Mouse (Mus musculus) heart, embryonic 13.5 days (tissue): ENCODE results near the gene Fbxo42. TPM values are rescaled to one million over a fixed set of nuclear protein-coding genes. Genes with fewer than 3 reads are reported as not detected.

Experiments used
- ATAC-seq: fragments of 200-750 bp; cut with Nextera tagmentation; 2 replicates; pipeline ENCODE4 v1.8.0; 2017; ENCODE audit warnings: moderate TSS enrichment; ENCODE audit not compliant: insufficient number of reproducible peaks, low FRiP score, low TSS enrichment; ENCODE audit errors: extremely low read depth
- H3K27ac ChIP-seq: fragments of 300-500 bp; sonication (generic); replicated peaks from 2 replicates; pipeline ENCODE4 v1.5.1; 2015; ENCODE audit warnings: moderate library complexity, mild to moderate bottlenecking, inconsistent platforms
- H3K27me3 ChIP-seq: fragments of 300-500 bp; sonication (generic); replicated peaks from 2 replicates; pipeline ENCODE4 v1.6.1; 2015; ENCODE audit warnings: mild to moderate bottlenecking, inconsistent platforms
- H3K36me3 ChIP-seq: fragments of 300-500 bp; sonication (generic); 2 replicates; pipeline ENCODE4 v1.6.1; 2015; ENCODE audit warnings: mild to moderate bottlenecking, inconsistent platforms
- H3K4me1 ChIP-seq: fragments of 300-500 bp; sonication (generic); 2 replicates; pipeline ENCODE4 v1.6.1; 2015; ENCODE audit warnings: inconsistent platforms
- H3K4me2 ChIP-seq: fragments of 300-500 bp; sonication (generic); 2 replicates; pipeline ENCODE4 v1.6.1; 2015; ENCODE audit warnings: inconsistent platforms, mild to moderate bottlenecking, moderate library complexity
- H3K4me3 ChIP-seq: fragments of 300-500 bp; sonication (generic); 2 replicates; pipeline ENCODE4 v1.5.1; 2015; ENCODE audit warnings: moderate library complexity, mild to moderate bottlenecking, inconsistent platforms
- H3K9ac ChIP-seq: fragments of 300-500 bp; sonication (generic); 2 replicates; pipeline ENCODE4 v1.6.1; 2015; ENCODE audit warnings: inconsistent platforms, mild to moderate bottlenecking, moderate library complexity
- H3K9me3 ChIP-seq: fragments of 300-500 bp; sonication (generic); 2 replicates; pipeline ENCODE4 v1.6.1; 2016; ENCODE audit warnings: inconsistent platforms
- WGBS: fragments of 180-500 bp; shearing (Covaris S2); methylation state at CpG from one replicate; pipeline ENCODE4 v1.1.7; 2015; ENCODE audit warnings: mixed read lengths; 5-methylcytosine and 5-hydroxymethylcytosine counted together
- polyA plus RNA-seq: library from polyadenylated mRNA; unstranded; fragments of >200 nt; fragmentation: Nextera tagmentation; extraction: Ambion mirVana; gene quantifications from 2 replicates; pipeline ENCODE4 v1.2.1, GENCODE M21; 2015

The Fbxo42 gene
- polyA plus RNA-seq, 1 experiment from 2014 or later, result 14.2 TPM

GRCm38 (mm10) chr4:141244401-141244800 is 96.7 kb downstream of the Fbxo42 start:
- Histone ChIP-seq H3K27me3 (peaks cover 99% of the 10 kb centered on the region), H3K4me3 (no peak overlapping the region), H3K9ac (peak overlapping the region; percentile 59), H3K9me3 (no peaks in the 10 kb centered on the region), H3K27ac (peak overlapping the region; percentile 76), H3K4me2 (peak overlapping the region; percentile 25; the same call in 1 of the 2 replicates), H3K36me3 (no peaks in the 10 kb centered on the region), H3K4me1 (peaks cover 78% of the 10 kb centered on the region)
- no peak for ATAC-seq
- 51% methylated on average over 5 of the region's 5 CpGs for WGBS

- Histone ChIP-seq H3K27ac (peak overlapping the region; percentile 76), H3K4me2 (peak overlapping the region; percentile 25), H3K9ac (peak overlapping the region; percentile 59), H3K9me3 (no peaks in the 10 kb centered on the region), H3K4me3 (no peak overlapping the region; the same call in 1 of the 2 replicates), H3K36me3 (no peaks in the 10 kb centered on the region), H3K4me1 (peaks cover 72% of the 10 kb centered on the region), H3K27me3 (peaks cover 100% of the 10 kb centered on the region)
- 25% methylated on average over 9 of the region's 9 CpGs for WGBS
- ATAC-seq, result no peak
These were observed 97.3 kb downstream of the Fbxo42 start for GRCm38 (mm10) chr4:141244931-141245425.

GRCm38 (mm10) chr4:141246089-141246997 is 98.6 kb downstream of the Fbxo42 start:
- Histone ChIP-seq H3K4me1 (peaks cover 60% of the 10 kb centered on the region), H3K27ac (0 out of 2 replicates have a peak overlapping the region, but pooled peaks have one; percentile 53), H3K9ac (peak overlapping the region; percentile 68), H3K36me3 (no peaks in the 10 kb centered on the region), H3K4me3 (peak overlapping the region; percentile 52), H3K4me2 (peak overlapping the region; percentile 72), H3K9me3 (no peaks in the 10 kb centered on the region), H3K27me3 (peaks cover 100% of the 10 kb centered on the region)
- WGBS, result 19% methylated on average over 24 of the region's 24 CpGs
- ATAC-seq, result no peak

GRCm38 (mm10) chr4:141246998-141247350 is 99.3 kb downstream of the Fbxo42 start:
- Histone ChIP-seq H3K9ac (peak overlapping the region; percentile 68; the same call in 1 of the 2 replicates), H3K4me2 (peak overlapping the region; percentile 72), H3K36me3 (no peaks in the 10 kb centered on the region), H3K27me3 (peaks cover 99% of the 10 kb centered on the region), H3K4me1 (peaks cover 57% of the 10 kb centered on the region), H3K4me3 (peak overlapping the region; percentile 52), H3K27ac (no peak overlapping the region), H3K9me3 (no peaks in the 10 kb centered on the region)
- no peak for ATAC-seq
- 3% methylated on average over 17 of the region's 17 CpGs for WGBS

GRCm38 (mm10) chr4:141247776-141248613 is 100.3 kb downstream of the Fbxo42 start:
- 1% methylated on average over 60 of the region's 60 CpGs for WGBS
- H3K36me3 ChIP-seq, result no peaks in the 10 kb centered on the region
- H3K4me2 ChIP-seq, result peak overlapping the region; percentile 72
- ATAC-seq, result no peak
- H3K4me3 ChIP-seq, result peak overlapping the region; percentile 52
- peaks cover 46% of the 10 kb centered on the region for H3K4me1 ChIP-seq
- H3K27me3 ChIP-seq, result peaks cover 90% of the 10 kb centered on the region
- no peaks in the 10 kb centered on the region for H3K9me3 ChIP-seq
- H3K27ac ChIP-seq, result no peak overlapping the region
- peak overlapping the region; percentile 68 for H3K9ac ChIP-seq

- peak overlapping the region; percentile 52 for H3K4me3 ChIP-seq
- H3K27me3 ChIP-seq, result peaks cover 84% of the 10 kb centered on the region
- 7% methylated on average over 11 of the region's 11 CpGs for WGBS
- H3K4me1 ChIP-seq, result peaks cover 44% of the 10 kb centered on the region
- H3K27ac ChIP-seq, result no peak overlapping the region
- H3K4me2 ChIP-seq, result peak overlapping the region; percentile 72
- H3K9ac ChIP-seq, result 0 out of 2 replicates have a peak overlapping the region, but pooled peaks have one; percentile 68
- H3K36me3 ChIP-seq, result no peaks in the 10 kb centered on the region
- no peak for ATAC-seq
- no peaks in the 10 kb centered on the region for H3K9me3 ChIP-seq
These were observed 100.9 kb downstream of the Fbxo42 start for GRCm38 (mm10) chr4:141248614-141248978.

GRCm38 (mm10) chr4:141249383-141249782 is 101.7 kb downstream of the Fbxo42 start:
- Histone ChIP-seq H3K4me3 (no peak overlapping the region), H3K9me3 (no peaks in the 10 kb centered on the region), H3K27me3 (peaks cover 76% of the 10 kb centered on the region), H3K9ac (no peak overlapping the region), H3K36me3 (no peaks in the 10 kb centered on the region), H3K4me1 (peaks cover 44% of the 10 kb centered on the region), H3K27ac (no peak overlapping the region), H3K4me2 (no peak overlapping the region)
- ATAC-seq, result no peak
- WGBS, result 66% methylated on average over 11 of the region's 11 CpGs

GRCm38 (mm10) chr4:141251071-141251470 is 103.4 kb downstream of the Fbxo42 start:
- WGBS, result 50% methylated on average over 8 of the region's 8 CpGs
- Histone ChIP-seq H3K36me3 (no peaks in the 10 kb centered on the region), H3K27me3 (peaks cover 59% of the 10 kb centered on the region), H3K4me2 (no peak overlapping the region), H3K4me3 (no peak overlapping the region), H3K9ac (no peak overlapping the region), H3K9me3 (no peaks in the 10 kb centered on the region), H3K27ac (no peak overlapping the region), H3K4me1 (peaks cover 27% of the 10 kb centered on the region)
- no peak for ATAC-seq

GRCm38 (mm10) chr4:141252641-141253040 is 104.9 kb downstream of the Fbxo42 start:
- no peak overlapping the region for H3K9ac ChIP-seq
- no peak overlapping the region for H3K4me2 ChIP-seq
- H3K4me1 ChIP-seq, result peaks cover 11% of the 10 kb centered on the region
- ATAC-seq, result no peak
- no peak overlapping the region for H3K27ac ChIP-seq
- H3K27me3 ChIP-seq, result peaks cover 43% of the 10 kb centered on the region
- H3K9me3 ChIP-seq, result no peaks in the 10 kb centered on the region
- H3K4me3 ChIP-seq, result no peak overlapping the region
- H3K36me3 ChIP-seq, result no peaks in the 10 kb centered on the region
- WGBS, result 64% methylated on average over 2 of the region's 2 CpGs
